12 mouse cellular contexts compared by ENCODE assay signal in genomic region chr12:84327111-84327512, GRCm38 (mm10). TPM values are rescaled to one million over a fixed set of nuclear protein-coding genes. Genes with fewer than 3 reads are reported as not detected.
DNase-seq lines count a peak whose midpoint lies in the region; ATAC-seq and TF ChIP-seq lines count a peak whose summit lies in the region.
"Had no signal": no experiment of that assay in that cellular context is flagged by ENCODE, and none has a peak within 500 bp of the region (broad histone marks: within the 10 kb centered on the region; RNA-seq: fewer than 3 reads in every experiment).

No protein-coding gene starts in this region.

- 31% methylated on average over 4 of the region's 4 CpGs for WGBS in lung, adult 2 months

- no peak overlapping the region for H3K4me3 ChIP-seq in lung, adult 2 months (replicated peaks; ENCODE audit: extremely low read depth, low read depth, low read length)
- H3K4me3 ChIP-seq: embryonic facial prominence, embryonic 12.5 days; liver, embryonic 13.5 days had no signal

- no peak for TF ChIP-seq CTCF in lung, adult 2 months (IDR thresholded peaks at IDR 0.05; ENCODE audit: insufficient read depth, low read length)

- no peak for TF ChIP-seq POLR2A in lung, adult 2 months (IDR thresholded peaks at IDR 0.05; ENCODE audit: borderline replicate concordance, extremely low read depth, low read depth, low read length)

- DNase-seq in adrenal gland, postnatal 10 days: peak; percentile 10
- no peak for DNase-seq in adrenal gland, adult 18-20 months (ENCODE audit: low spot score in 2 of 2)
- peak; percentile 22 to 27 for DNase-seq in lung, adult 18-20 months
- DNase-seq in lung, adult 2 months: no peak
- DNase-seq in kidney, postnatal 10 days: peak; percentile 52
- DNase-seq in urinary bladder, postnatal 4 days (ENCODE audit: low spot score in 2 of 2): no peak
- DNase-seq in left cerebral cortex, postnatal 10 days (ENCODE audit: extremely low spot score in 1 of 2, low spot score in 2 of 2): no peak
- DNase-seq: cerebellum, adult 11 months; liver, embryonic 13.5 days had no signal

- no peaks in the 10 kb centered on the region; the same call in 1 of the 2 replicates for H3K4me1 ChIP-seq in lung, adult 2 months (ENCODE audit: control insufficient read depth, insufficient read depth, low read length)
- H3K4me1 ChIP-seq: embryonic facial prominence, embryonic 12.5 days had no signal

- intact Hi-C loops in left cerebral cortex, postnatal 10 days (cut with DNase I): no loop called here

- no peak for ATAC-seq in cerebellum, adult (ENCODE audit: insufficient number of reproducible peaks, low FRiP score, low TSS enrichment)
- ATAC-seq: inflammation-experienced regulatory T-cells, adult 6 months had no signal

RNA-seq across cellular contexts. Expression of gene Zfp410, which starts 10.5 kb away (rescaled TPM):
- total RNA-seq in adrenal gland, postnatal 10 days (2021): 10 to 100 TPM; 38.2 to 48.8 TPM
- total RNA-seq in adrenal gland, adult 18-20 months (2021): 10 to 100 TPM; 31.9 to 40.8 TPM
- polyA plus RNA-seq in lung, adult 2 months (2012; rRNA removed): 16.0 and 20.5 TPM in 2 replicates
- 10 to 100 TPM; 35.0 to 36.5 TPM for total RNA-seq in left cerebral cortex, postnatal 10 days (2021)

RNA-seq across cellular contexts. Expression of gene Coq6, which starts 34.3 kb away (rescaled TPM):
- 100 to 1,000 TPM; 100 to 114 TPM for total RNA-seq in adrenal gland, postnatal 10 days (2021)
- 10 to 100 TPM; 67.4 to 80.8 TPM for total RNA-seq in adrenal gland, adult 18-20 months (2021)
- polyA plus RNA-seq in lung, adult 2 months (2012; rRNA removed): 23.7 and 31.8 TPM in 2 replicates
- 10 to 100 TPM; 21.8 to 22.4 TPM for total RNA-seq in left cerebral cortex, postnatal 10 days (2021)

RNA-seq across cellular contexts. Expression of gene Fam161b, which starts 34.5 kb away (rescaled TPM):
- total RNA-seq in adrenal gland, postnatal 10 days (2021): 1 to 10 TPM; 1.7 to 4.3 TPM
- total RNA-seq in adrenal gland, adult 18-20 months (2021): 1 to 10 TPM; 3.2 to 4.5 TPM
- polyA plus RNA-seq in lung, adult 2 months (2012; rRNA removed): 1.9 and 2.5 TPM in 2 replicates
- total RNA-seq in left cerebral cortex, postnatal 10 days (2021): 1 to 10 TPM; 9.6 TPM

RNA-seq across cellular contexts. Expression of gene Ptgr2, which starts 42.1 kb away (rescaled TPM):
- 100 to 1,000 TPM; 141 to 155 TPM for total RNA-seq in adrenal gland, postnatal 10 days (2021)
- 100 to 1,000 TPM in 1 of 2 experiments, 10 to 100 TPM in 1; 82.5 to 110 TPM for total RNA-seq in adrenal gland, adult 18-20 months (2021)
- 7.3 and 14.5 TPM in 2 replicates for polyA plus RNA-seq in lung, adult 2 months (2012; rRNA removed)
- total RNA-seq in left cerebral cortex, postnatal 10 days (2021): 10 to 100 TPM; 29.7 to 33.7 TPM

Comparison
In these comparisons a context has a peak if more than half of its experiments do, and no peak if none do; other contexts are left out.
1. DNase-seq: peak in adrenal gland, postnatal 10 days (single experiment), lung, adult 18-20 months (2 of 2) and kidney, postnatal 10 days (single experiment); none in adrenal gland, adult 18-20 months (0 of 2), lung, adult 2 months (single experiment), urinary bladder, postnatal 4 days (0 of 2) and left cerebral cortex, postnatal 10 days (0 of 2).